Mouse (Mus musculus) heart, adult 9 months (tissue): Measurements from ENCODE around the gene Umps.
A peak's percentile ranks its signal among the peaks of the same experiment; 100 is the strongest.

ENCODE experiments used
- DNase-seq, 2 experiments: peaks; one replicate each; pipeline ENCODE4 v3.0.0; 2022; ENCODE audit warnings: low spot score in 2 of 2

The Umps gene

GRCm38 (mm10) chr16:33966538-33967282 lies at the start of gene Umps:
Gene Umps (minus strand): TSS chr16:33967038.
- peak; percentile 76 to 84 for DNase-seq

- DNase-seq: no peak
These were observed 45.4 kb upstream of the Umps start for GRCm38 (mm10) chr16:34011991-34012845.

GRCm38 (mm10) chr16:34009567-34009966 lies 42.7 kb upstream of the Umps start:
- DNase-seq: no peak

DNA sequence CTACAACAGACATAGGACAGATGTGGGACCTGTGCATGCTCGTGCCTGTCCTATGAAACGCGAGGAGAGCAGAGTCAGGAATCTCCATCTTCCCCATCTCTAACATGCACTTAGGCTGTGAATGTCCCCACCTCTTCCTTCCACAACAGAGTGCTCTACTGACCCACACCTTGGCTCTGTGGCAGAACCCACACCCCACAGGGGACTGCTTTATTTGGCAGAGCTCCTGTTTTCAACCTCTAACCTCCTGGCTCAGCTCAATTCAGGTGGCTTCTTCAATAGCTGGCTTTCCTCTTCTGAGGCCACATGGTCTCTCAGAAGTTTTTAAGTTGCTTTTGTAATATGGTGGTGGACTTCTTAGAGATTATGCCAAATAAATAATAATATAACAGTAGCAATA lies 39.1 kb upstream of the Umps start:
- DNase-seq: no peak

- DNase-seq: peak; percentile 27 to 33
These were observed 37.3 kb upstream of the Umps start for GRCm38 (mm10) chr16:34004128-34004578.

GRCm38 (mm10) chr16:34003566-34004127 lies 36.8 kb upstream of the Umps start:
- DNase-seq: no peak

- DNase-seq: peak; percentile 25 to 28
These were observed 33.9 kb upstream of the Umps start for GRCm38 (mm10) chr16:34000715-34001114.

DNA sequence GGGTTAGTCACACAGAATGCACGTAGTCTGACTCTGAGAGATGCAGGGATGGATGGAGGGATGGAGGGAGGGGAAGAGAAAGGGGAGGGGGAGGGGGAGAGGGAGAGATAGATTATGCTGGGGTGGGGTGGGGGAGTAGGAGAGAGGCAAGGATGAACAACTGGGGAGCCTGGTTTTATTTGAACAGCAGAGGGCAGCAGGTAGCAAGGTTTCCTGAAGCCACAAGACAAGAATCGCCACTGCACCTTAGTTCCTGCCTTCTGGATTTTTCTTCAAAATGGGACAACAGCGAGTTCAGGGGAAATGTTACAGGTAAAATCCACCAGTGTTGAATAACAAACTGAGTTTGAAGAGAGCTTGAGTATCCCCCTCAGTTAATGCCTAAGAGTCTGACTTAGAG lies 32.5 kb upstream of the Umps start:
- peak in 1 of 2 experiments; percentile 23 for DNase-seq

- DNase-seq: no peak
These were observed 31.2 kb upstream of the Umps start for GRCm38 (mm10) chr16:33998011-33998410.

- peak; percentile 19 to 38 for DNase-seq
These were observed 29.2 kb upstream of the Umps start for GRCm38 (mm10) chr16:33996030-33996429.

DNA sequence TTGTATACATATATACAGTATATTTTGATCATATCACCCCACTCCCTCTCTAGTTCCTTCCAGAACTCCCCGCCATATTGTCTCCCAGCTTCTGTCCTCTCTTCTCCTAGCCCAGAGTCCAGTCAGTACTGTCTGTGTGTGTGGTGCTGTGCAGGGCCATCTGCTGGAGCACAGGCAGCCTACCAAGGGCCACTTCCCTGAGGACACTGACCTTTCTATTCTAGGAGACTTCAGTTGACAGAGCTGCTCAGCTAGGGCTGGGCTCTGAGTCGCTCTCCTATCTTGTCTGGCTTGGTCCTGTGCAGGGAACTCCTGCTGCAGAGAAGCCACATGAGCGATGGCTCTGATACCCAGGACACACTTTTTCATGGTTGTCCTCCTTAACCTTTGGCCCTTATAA lies 28.7 kb upstream of the Umps start:
- DNase-seq: peak; percentile 43 to 45

GRCm38 (mm10) chr16:33994321-33994720 lies 27.5 kb upstream of the Umps start:
- no peak for DNase-seq

- DNase-seq: no peak
These were observed 23.9 kb upstream of the Umps start for GRCm38 (mm10) chr16:33990712-33991111.

DNA sequence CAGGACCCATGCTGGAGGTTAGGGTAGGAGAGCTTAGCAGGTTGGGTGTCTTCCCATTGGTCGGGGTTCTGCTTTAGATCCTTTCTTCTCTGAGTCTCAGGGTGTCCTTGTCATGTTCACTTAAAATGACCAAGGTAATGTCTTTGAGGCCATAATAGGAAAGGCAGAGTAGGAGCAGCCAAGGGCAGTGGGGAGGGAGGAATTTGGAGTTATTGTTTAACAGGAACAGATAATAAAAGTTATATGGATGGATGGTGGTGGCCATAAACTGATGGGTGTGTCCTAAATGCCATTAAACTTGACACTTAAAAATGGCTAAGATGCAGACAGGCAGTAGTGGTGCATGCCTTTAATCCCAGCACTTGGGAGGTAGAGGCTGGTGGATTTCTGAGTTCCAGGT lies 22.3 kb upstream of the Umps start:
- DNase-seq: no peak

GRCm38 (mm10) chr16:33988358-33989012 lies 21.6 kb upstream of the Umps start:
- DNase-seq: peak; percentile 12 to 30

DNA sequence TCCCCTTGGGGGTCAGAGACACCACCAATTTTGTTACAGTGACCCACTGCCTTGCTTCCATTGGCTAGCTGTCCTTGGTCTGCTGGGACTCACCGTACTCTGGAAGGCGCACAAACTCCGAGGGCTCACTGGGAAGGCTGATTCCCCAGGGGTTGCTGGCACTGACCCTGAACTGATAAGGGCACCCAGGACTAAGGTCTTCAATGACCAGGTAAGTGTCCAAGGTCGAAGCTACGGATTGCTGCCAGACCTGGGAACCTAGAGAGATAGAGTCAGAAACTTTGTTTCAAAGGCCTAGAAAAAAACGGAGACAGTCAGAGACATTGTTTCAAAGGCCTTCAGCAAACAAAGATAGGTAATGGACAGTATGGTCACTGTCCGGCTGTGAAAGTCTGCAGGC lies 20.2 kb upstream of the Umps start:
- DNase-seq: no peak

DNA sequence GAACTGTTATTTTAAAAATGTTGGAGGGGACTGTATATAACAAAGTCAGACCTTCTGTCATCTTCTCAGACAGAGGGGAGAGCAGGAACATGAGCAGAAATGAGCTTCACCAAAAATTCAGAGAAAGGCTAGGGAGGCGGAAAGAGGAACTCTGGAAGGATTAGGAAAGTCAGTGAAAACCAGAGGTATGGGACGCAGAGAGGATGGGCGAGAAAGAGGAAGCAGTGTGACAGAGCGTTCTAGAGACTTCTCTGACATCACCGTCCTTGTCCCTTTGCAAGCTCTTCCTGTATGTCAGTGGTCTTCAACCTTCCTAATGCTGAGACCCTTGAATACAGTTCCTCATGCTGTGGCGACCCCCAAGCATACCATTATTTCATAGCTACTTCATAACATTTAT lies 18.5 kb upstream of the Umps start:
- DNase-seq: no peak

GRCm38 (mm10) chr16:33983712-33984111 lies 16.9 kb upstream of the Umps start:
- DNase-seq: no peak

DNA sequence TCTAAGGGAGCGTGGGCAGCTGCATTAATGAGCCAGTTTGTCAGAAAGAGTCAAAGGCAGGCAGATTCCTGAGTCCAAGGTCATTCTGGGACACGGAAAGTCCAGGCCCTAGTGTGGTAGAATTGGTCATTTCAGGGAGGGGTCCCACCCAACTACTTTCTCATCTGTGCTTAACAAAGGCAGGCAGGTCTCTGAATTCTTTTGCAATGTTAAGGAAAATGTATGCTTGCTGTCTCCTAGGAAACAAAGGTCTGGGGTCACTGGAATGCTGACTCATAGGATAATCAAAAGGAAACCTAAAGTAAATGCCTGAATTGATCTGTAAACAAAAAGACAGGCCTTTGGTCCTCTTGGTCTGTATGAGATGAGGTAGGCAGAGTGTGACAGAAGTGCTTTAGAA lies 13.0 kb upstream of the Umps start:
- DNase-seq: no peak

- DNase-seq: no peak
These were observed 424 bp upstream of the Umps start for GRCm38 (mm10) chr16:33967283-33967640.

- no peak for DNase-seq
These were observed 830 bp downstream of the Umps start for GRCm38 (mm10) chr16:33965878-33966537.

- DNase-seq: no peak
These were observed 3.3 kb downstream of the Umps start for GRCm38 (mm10) chr16:33963509-33963908.
